In the genomic region with DNA sequence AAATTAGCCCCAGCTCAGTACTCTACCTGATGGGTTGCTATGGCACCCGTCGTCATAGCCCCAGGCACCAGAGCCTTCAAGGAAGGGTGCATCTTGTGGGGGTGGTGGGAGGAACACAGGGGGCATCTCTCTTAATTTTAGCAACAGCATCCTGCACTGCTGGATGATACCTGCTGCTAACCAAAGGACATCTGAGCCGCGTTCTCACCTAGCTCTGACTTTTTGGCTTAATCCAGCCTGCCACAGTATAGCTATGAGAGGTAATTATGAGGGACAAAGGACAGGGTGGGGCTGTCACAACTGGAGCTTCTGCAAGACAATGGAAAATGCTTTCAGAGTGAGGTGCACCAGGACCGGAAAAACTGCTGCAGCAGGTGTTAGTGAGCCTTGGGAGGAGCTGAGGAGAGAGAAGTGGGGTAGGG, we compare ENCODE assay signal across 29 mouse cellular contexts.
DNase-seq lines count a peak whose midpoint lies in the region; ATAC-seq and TF ChIP-seq lines count a peak whose summit lies in the region.
"Had no signal": no experiment of that assay in that cellular context is flagged by ENCODE, and none has a peak within 500 bp of the region (broad histone marks: within the 10 kb centered on the region; RNA-seq: fewer than 3 reads in every experiment).

No protein-coding gene starts in this region.

- no peak overlapping the region for H3K27ac ChIP-seq in midbrain, postnatal 0 days (ENCODE audit: low read depth, low read length)
- no peak overlapping the region for H3K27ac ChIP-seq in midbrain, embryonic 13.5 days
- H3K27ac ChIP-seq: gastrocnemius, adult 2 months; hindbrain, embryonic 12.5 days; hindbrain, postnatal 0 days; intestine, embryonic 15.5 days; limb, embryonic 15.5 days; liver, embryonic 15.5 days; lung, embryonic 15.5 days; midbrain, embryonic 10.5 days; stomach, embryonic 15.5 days had no signal

- H3K4me3 ChIP-seq in midbrain, postnatal 0 days (ENCODE audit: low read depth, low read length) = no peak overlapping the region
- H3K4me3 ChIP-seq in midbrain, embryonic 13.5 days (replicated peaks) = no peak overlapping the region
- H3K4me3 ChIP-seq: gastrocnemius, adult 2 months; hindbrain, embryonic 12.5 days; intestine, embryonic 15.5 days; limb, embryonic 10.5 days; limb, embryonic 15.5 days; liver, embryonic 15.5 days; lung, embryonic 15.5 days; midbrain, embryonic 10.5 days; stomach, embryonic 15.5 days had no signal

- peaks cover 7% of the 10 kb centered on the region for H3K4me1 ChIP-seq in midbrain, postnatal 0 days (ENCODE audit: insufficient read depth, low read length)
- peaks cover 11% of the 10 kb centered on the region for H3K4me1 ChIP-seq in midbrain, embryonic 13.5 days (replicated peaks)
- H3K4me1 ChIP-seq: intestine, embryonic 15.5 days; limb, embryonic 15.5 days; liver, embryonic 15.5 days; lung, embryonic 15.5 days; stomach, embryonic 15.5 days had no signal

- H3K36me3 ChIP-seq in midbrain, postnatal 0 days (ENCODE audit: insufficient read depth, low read length) = no peaks in the 10 kb centered on the region
- H3K36me3 ChIP-seq in midbrain, embryonic 13.5 days = no peaks in the 10 kb centered on the region
- H3K36me3 ChIP-seq: hindbrain, embryonic 12.5 days; intestine, embryonic 15.5 days; limb, embryonic 10.5 days; limb, embryonic 15.5 days; liver, embryonic 15.5 days; lung, embryonic 15.5 days; midbrain, embryonic 10.5 days; stomach, embryonic 15.5 days had no signal

- no peak overlapping the region for H3K9ac ChIP-seq in midbrain, postnatal 0 days (replicated peaks; ENCODE audit: low read length, poor library complexity, severe bottlenecking)
- no peak overlapping the region for H3K9ac ChIP-seq in midbrain, embryonic 13.5 days (replicated peaks)
- H3K9ac ChIP-seq: hindbrain, embryonic 12.5 days; intestine, embryonic 15.5 days; limb, embryonic 15.5 days; liver, embryonic 15.5 days; lung, embryonic 15.5 days; stomach, embryonic 15.5 days had no signal

- no peaks in the 10 kb centered on the region for H3K9me3 ChIP-seq in midbrain, postnatal 0 days (ENCODE audit: low read length)
- H3K9me3 ChIP-seq in midbrain, embryonic 13.5 days = no peaks in the 10 kb centered on the region
- H3K9me3 ChIP-seq: hindbrain, embryonic 12.5 days; intestine, embryonic 15.5 days; limb, embryonic 10.5 days; limb, embryonic 15.5 days; liver, embryonic 15.5 days; lung, embryonic 15.5 days; stomach, embryonic 15.5 days had no signal

- WGBS in midbrain, postnatal 0 days = 19% methylated on average over 5 of the region's 5 CpGs
- WGBS in midbrain, embryonic 13.5 days = 21% methylated on average over 5 of the region's 5 CpGs

- TF ChIP-seq CTCF in midbrain, postnatal 0 days (IDR thresholded peaks at IDR 0.05) = no peak
- TF ChIP-seq CTCF in brain, embryonic 14.5 days (IDR thresholded peaks at IDR 0.05; ENCODE audit: borderline replicate concordance, extremely low read depth, insufficient read depth, insufficient read length) = no peak

- no peaks in the 10 kb centered on the region for H3K27me3 ChIP-seq in midbrain, postnatal 0 days (ENCODE audit: insufficient read depth, low read length)
- H3K27me3 ChIP-seq in midbrain, embryonic 13.5 days = no peaks in the 10 kb centered on the region
- H3K27me3 ChIP-seq: CH12.LX; liver, embryonic 15.5 days had no signal

- DNase-seq in adrenal gland, postnatal 14 days = peak; percentile 2
- DNase-seq in adrenal gland, postnatal 4 days (ENCODE audit: low spot score in 2 of 2) = no peak
- DNase-seq in midbrain, postnatal 0 days (ENCODE audit: low spot score) = no peak
- DNase-seq in brain, embryonic 14.5 days (ENCODE audit: low read depth) = peak; percentile 22
- DNase-seq in frontal cortex, postnatal 14 days (ENCODE audit: low spot score in 2 of 2) = no peak
- no peak for DNase-seq in cerebellum, adult 11-12 months
- DNase-seq: adrenal gland, postnatal 25 days; cerebellum, adult 11 months; cerebellum, adult 9-11 months; gastrocnemius, adult 2 months; gastrocnemius, postnatal 36 days; heart, postnatal 36 days; kidney, adult 8-10 months; kidney, postnatal 10 days; layer of hippocampus, postnatal 36 days; right cerebral cortex, postnatal 25 days had no signal

- no peak overlapping the region for H3K4me2 ChIP-seq in midbrain, postnatal 0 days (ENCODE audit: low read depth, low read length, poor library complexity, severe bottlenecking)
- H3K4me2 ChIP-seq in midbrain, embryonic 13.5 days (replicated peaks) = no peak overlapping the region
- H3K4me2 ChIP-seq: heart, embryonic 11.5 days; hindbrain, embryonic 12.5 days; intestine, embryonic 15.5 days; limb, embryonic 15.5 days; liver, embryonic 15.5 days; lung, embryonic 15.5 days; stomach, embryonic 15.5 days had no signal

- peak; percentile 20; the same call in 1 of the 2 replicates for ATAC-seq in midbrain, postnatal 0 days (ENCODE audit: low FRiP score)
- no peak for ATAC-seq in midbrain, embryonic 13.5 days
- ATAC-seq: forebrain, embryonic 14.5 days; hindbrain, postnatal 0 days; intestine, embryonic 15.5 days had no signal

- no peak for TF ChIP-seq POLR2A in brain, embryonic 14.5 days (IDR thresholded peaks at IDR 0.05; ENCODE audit: borderline replicate concordance, extremely low read depth, insufficient read depth, insufficient read length, poor library complexity, severe bottlenecking)

Comparison
In these comparisons a context has a peak if more than half of its experiments do, and no peak if none do; other contexts are left out.
1. DNase-seq: peak in adrenal gland, postnatal 14 days (single experiment) and brain, embryonic 14.5 days (single experiment); none in adrenal gland, postnatal 4 days (0 of 2), midbrain, postnatal 0 days (single experiment), frontal cortex, postnatal 14 days (0 of 2) and cerebellum, adult 11-12 months (single experiment).